Mouse (Mus musculus): ENCODE data around the gene Lmf1. TPM values are rescaled to one million over a fixed set of nuclear protein-coding genes. Genes with fewer than 3 reads are reported as not detected.

Lmf1 gene
- total RNA-seq, 2 experiments from 2014 or later, result 24.9 to 34.0 TPM

- no peak for DNase-seq (ENCODE audit: extremely low spot score in 1 of 2, low spot score in 1 of 2)
These were observed 59.1 kb downstream of the Lmf1 start for GRCm38 (mm10) chr17:25637986-25638385.

GRCm38 (mm10) chr17:25638442-25638841, 59.6 kb downstream of the Lmf1 start:
- no peak for DNase-seq (ENCODE audit: extremely low spot score in 1 of 2, low spot score in 1 of 2)

DNA sequence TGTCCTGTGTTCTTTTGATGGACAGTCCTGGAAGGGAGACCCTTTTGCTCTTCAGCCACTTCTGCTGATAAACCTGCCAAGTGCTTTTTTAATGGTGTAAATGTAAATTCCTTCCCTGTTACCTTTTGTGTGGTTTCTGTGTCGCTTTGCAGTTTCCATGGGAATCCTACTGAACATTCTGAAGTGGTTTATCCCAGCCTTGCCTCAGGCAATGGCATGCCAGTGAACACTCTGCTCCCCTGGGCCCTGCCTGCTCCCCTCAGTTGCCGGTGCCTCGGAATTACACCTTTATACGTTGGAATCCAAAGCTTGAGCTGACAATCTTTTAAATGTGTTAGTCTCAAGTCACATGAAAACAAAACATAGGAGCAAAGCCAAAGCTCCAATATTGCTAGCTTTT, 62.1 kb downstream of the Lmf1 start:
- DNase-seq (ENCODE audit: extremely low spot score in 1 of 2, low spot score in 1 of 2), result no peak

GRCm38 (mm10) chr17:25642032-25642431, 63.1 kb downstream of the Lmf1 start:
- DNase-seq (ENCODE audit: extremely low spot score in 1 of 2, low spot score in 1 of 2), result no peak

GRCm38 (mm10) chr17:25643517-25644294, 64.8 kb downstream of the Lmf1 start:
- no peak for DNase-seq (ENCODE audit: extremely low spot score in 1 of 2, low spot score in 1 of 2)

- no peak for DNase-seq (ENCODE audit: extremely low spot score in 1 of 2, low spot score in 1 of 2)
These were observed 65.9 kb downstream of the Lmf1 start for GRCm38 (mm10) chr17:25644761-25645160.

DNA sequence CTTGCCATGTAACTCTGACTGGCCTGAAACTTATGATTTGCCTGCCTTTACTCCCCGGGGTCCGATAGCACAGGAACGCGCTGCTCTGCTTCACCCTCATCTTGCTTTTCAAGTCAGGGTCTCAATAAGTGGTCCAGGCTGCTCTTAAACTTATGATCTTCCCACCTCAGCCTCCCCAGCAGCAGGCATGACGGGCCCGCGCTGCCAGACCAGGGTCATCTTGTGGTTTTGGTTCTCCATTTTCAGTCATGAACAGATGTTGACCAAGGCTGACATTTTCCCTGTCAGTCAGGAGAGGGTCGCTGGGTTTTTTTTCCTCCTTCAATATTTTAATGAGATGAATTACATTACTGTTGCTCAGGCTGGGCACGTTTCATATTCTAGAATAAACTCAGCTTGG, 66.8 kb downstream of the Lmf1 start:
- DNase-seq (ENCODE audit: extremely low spot score in 1 of 2, low spot score in 1 of 2), result no peak

DNA sequence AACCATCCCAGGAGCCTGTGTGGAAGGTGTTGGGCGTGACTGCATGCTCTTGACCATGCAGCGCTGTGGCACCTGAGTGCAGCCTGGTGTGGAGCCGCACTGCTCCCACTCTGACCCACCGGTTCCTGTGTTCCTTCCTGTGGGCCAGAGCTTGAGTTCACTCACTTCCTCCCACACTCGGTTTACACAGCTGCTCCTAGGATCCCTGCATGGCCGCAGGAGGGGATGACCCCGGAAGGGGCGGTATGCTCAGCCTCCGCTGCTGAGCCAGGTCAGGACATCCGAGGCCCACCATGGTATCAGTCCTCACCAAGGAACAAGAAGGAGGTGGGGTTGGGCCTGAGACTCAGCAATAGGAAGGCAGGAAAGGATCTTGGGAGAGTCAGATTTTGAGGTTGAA, 69.0 kb downstream of the Lmf1 start:
- no peak for DNase-seq (ENCODE audit: extremely low spot score in 1 of 2, low spot score in 1 of 2)

- no peak for DNase-seq (ENCODE audit: extremely low spot score in 1 of 2, low spot score in 1 of 2)
These were observed 69.9 kb downstream of the Lmf1 start for GRCm38 (mm10) chr17:25648678-25649216.

GRCm38 (mm10) chr17:25650726-25651125, 71.8 kb downstream of the Lmf1 start:
- no peak for DNase-seq (ENCODE audit: extremely low spot score in 1 of 2, low spot score in 1 of 2)

GRCm38 (mm10) chr17:25652272-25652671, 73.4 kb downstream of the Lmf1 start:
- DNase-seq (ENCODE audit: extremely low spot score in 1 of 2, low spot score in 1 of 2), result no peak

GRCm38 (mm10) chr17:25656142-25656825, 77.4 kb downstream of the Lmf1 start:
- no peak for DNase-seq (ENCODE audit: extremely low spot score in 1 of 2, low spot score in 1 of 2)

DNA sequence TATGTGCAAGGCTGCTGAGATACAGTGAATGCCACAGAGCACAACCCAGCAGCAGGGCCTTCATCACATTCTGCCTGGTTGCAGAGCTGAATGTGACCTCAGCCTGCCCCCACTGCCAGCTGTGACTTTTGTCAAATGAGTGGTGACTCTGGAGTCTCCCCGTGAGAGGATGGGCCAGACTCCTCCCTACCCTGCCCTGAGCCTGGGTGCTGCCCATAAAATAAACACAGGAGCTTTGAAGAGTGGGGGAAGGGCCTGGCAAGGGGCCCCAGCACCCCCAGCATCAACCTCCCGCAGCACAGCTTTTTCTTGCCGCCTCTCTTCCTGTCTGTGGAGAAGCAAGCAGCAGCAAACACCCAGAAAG, 77.9 kb downstream of the Lmf1 start:
- no peak for DNase-seq (ENCODE audit: extremely low spot score in 1 of 2, low spot score in 1 of 2)

- DNase-seq (ENCODE audit: extremely low spot score in 1 of 2, low spot score in 1 of 2), result no peak
These were observed 84.4 kb downstream of the Lmf1 start for GRCm38 (mm10) chr17:25663213-25663835.

DNA sequence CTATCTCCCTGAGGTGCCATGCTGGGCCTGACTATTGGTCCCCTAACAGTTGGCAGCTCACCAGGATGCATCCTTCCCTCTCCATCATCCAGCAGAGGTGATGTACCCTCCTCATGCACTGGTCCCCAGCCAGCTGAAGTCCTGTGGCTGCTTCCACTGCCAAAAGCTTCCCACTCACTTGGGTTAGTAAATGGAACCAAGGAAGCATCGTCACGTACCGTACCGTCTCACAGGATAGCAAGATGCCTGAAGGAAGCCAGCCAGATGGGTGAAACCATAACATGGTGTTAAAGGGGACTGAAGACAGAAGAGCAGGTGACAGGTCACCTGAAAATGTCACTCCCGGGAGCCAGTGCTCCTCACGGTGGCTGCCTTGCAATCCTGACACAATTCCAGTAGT, 86.6 kb downstream of the Lmf1 start:
- no peak for DNase-seq (ENCODE audit: extremely low spot score in 1 of 2, low spot score in 1 of 2)

DNA sequence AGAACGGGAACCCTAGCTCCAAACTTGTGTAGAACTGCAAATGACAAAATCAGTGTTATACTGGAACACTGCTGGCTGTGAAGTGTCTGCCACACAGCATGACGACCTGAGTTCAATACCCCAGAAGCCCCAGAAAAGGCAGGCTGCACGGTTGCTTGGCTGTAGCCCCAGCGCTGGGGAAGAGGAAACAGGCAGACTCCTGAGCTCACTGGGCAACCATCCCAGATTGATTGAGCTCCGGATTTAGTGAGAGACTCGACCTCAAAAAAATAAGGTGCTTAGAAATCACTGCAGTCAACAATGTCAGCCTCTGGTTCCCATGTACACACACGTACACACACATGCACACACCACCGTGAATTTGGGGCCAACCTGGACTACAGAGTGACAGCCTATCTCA, 87.0 kb downstream of the Lmf1 start:
- DNase-seq (ENCODE audit: extremely low spot score in 1 of 2, low spot score in 1 of 2), result no peak

DNA sequence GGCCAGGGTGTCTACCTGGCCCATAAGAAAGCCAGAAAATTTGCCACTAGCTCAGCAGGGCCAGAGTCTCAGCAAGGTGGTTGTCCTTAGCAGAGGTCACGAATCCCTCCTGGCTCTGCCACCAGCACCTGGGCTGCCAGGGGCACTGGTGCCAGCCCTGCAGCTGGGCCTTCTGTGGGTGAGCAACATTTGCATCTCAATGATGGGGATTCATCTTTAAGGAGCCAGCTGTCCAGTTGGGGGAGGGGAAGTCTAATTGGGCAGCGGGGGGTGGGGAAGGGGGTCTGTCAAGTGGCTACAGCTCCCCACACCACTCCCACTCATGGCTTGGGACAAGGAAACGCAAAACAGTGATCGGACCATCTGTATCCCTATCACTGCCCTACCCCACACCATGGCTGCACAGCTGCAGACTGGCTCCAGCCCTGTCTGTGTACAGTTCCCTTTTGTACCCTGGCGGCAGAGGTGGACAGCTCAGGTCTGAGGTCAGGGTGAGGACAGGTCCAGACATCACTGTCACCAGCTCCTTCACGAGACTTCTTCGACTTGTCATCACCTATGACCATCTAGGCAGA, 89.7 kb downstream of the Lmf1 start:
- DNase-seq (ENCODE audit: extremely low spot score in 1 of 2, low spot score in 1 of 2), result no peak

DNA sequence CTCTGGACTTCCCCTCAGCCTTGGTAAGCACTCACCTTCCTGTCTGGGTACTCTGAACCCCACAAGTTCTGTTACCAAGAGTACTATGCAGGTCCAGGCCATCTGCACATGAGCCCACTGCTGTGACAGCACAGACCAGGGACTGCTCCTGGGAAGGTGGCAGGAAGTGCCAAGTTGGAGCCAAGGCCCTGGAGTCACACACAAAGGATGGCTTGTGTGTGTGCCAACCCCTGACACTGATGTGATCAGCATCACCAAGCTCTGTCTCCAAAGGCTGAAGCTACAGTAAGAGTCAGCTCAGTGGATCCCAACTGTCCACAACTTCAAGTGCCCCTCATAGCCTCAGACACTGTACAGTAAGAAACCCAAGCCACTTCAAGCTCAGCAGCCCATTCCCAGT, 94.1 kb downstream of the Lmf1 start:
- no peak for DNase-seq (ENCODE audit: extremely low spot score in 1 of 2, low spot score in 1 of 2)

- DNase-seq (ENCODE audit: extremely low spot score in 1 of 2, low spot score in 1 of 2), result no peak
These were observed 99.1 kb downstream of the Lmf1 start for GRCm38 (mm10) chr17:25677969-25678368.

DNA sequence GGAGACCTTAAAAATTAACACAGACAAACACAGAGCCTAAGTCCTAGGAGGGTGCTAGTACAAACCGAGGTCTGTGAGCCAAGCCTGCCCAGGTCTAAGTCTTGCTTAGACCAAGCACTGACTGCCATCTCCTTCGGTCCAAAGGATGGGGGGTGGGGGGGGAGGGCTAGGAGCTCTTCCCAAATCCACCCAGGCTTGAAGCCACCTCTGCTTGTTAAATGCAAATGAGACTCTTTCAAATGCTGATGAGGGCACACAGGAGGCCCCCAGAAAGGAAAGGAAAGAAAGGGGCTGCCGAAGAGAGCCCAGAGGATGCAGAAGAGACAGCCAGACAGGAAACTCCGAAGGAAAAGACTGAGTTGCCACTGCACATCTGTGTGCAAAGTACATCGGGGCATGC, 100.9 kb downstream of the Lmf1 start:
- DNase-seq (ENCODE audit: extremely low spot score in 1 of 2, low spot score in 1 of 2), result no peak

GRCm38 (mm10) chr17:25681636-25682035, 102.8 kb downstream of the Lmf1 start:
- no peak for DNase-seq (ENCODE audit: extremely low spot score in 1 of 2, low spot score in 1 of 2)

All from layer of hippocampus, postnatal 25 days (tissue).